Mouse (Mus musculus) liver, embryonic 15.5 days (tissue): ENCODE results near the gene Zfp459. TPM values are rescaled to one million over a fixed set of nuclear protein-coding genes. Genes with fewer than 3 reads are reported as not detected.
"Not testable (repeated sequence)": the region's sequence is repeated elsewhere in the genome, so short reads cannot be mapped to it uniquely, and the experiment has no call there.

ENCODE experiments used
- ATAC-seq: fragments of 200-750 bp; cut with Nextera tagmentation; 2 replicates; pipeline ENCODE4 v1.8.0; 2017; ENCODE audit warnings: moderate number of reproducible peaks, mild to moderate bottlenecking, moderate library complexity; ENCODE audit not compliant: insufficient read depth
- H3K27ac ChIP-seq: fragments of 300-500 bp; sonication (generic); replicated peaks from 2 replicates; pipeline ENCODE4 v1.5.1; 2015; ENCODE audit warnings: mild to moderate bottlenecking, inconsistent platforms
- H3K27me3 ChIP-seq: fragments of 300-500 bp; sonication (generic); 2 replicates; pipeline ENCODE4 v1.6.1; 2015; ENCODE audit warnings: mild to moderate bottlenecking, inconsistent platforms
- H3K36me3 ChIP-seq: fragments of 300-500 bp; sonication (generic); replicated peaks from 2 replicates; pipeline ENCODE4 v1.6.1; 2015; ENCODE audit warnings: moderate library complexity, mild to moderate bottlenecking, inconsistent platforms
- H3K4me1 ChIP-seq: fragments of 300-500 bp; sonication (generic); replicated peaks from 2 replicates; pipeline ENCODE4 v1.6.1; 2015; ENCODE audit warnings: inconsistent platforms
- H3K4me2 ChIP-seq: fragments of 300-500 bp; sonication (generic); 2 replicates; pipeline ENCODE4 v1.6.1; 2015; ENCODE audit warnings: moderate library complexity, mild to moderate bottlenecking, inconsistent platforms
- H3K4me3 ChIP-seq: fragments of 300-500 bp; sonication (generic); replicated peaks from 2 replicates; pipeline ENCODE4 v1.5.1; 2015; ENCODE audit warnings: mild to moderate bottlenecking, inconsistent platforms
- H3K9ac ChIP-seq: fragments of 300-500 bp; sonication (generic); 2 replicates; pipeline ENCODE4 v1.6.1; 2015; ENCODE audit warnings: moderate library complexity, mild to moderate bottlenecking, inconsistent platforms
- H3K9me3 ChIP-seq: fragments of 300-500 bp; sonication (generic); replicated peaks from 2 replicates; pipeline ENCODE4 v1.6.1; 2016; ENCODE audit warnings: inconsistent platforms
- WGBS: fragments of 180-500 bp; shearing (Covaris S2); methylation state at CpG from one replicate; pipeline ENCODE4 v1.1.7; 2015; ENCODE audit warnings: mixed read lengths; ENCODE audit not compliant: insufficient replicate concordance; 5-methylcytosine and 5-hydroxymethylcytosine counted together
- polyA plus RNA-seq: library from polyadenylated mRNA; unstranded; fragments of >200 nt; fragmentation: Nextera tagmentation; extraction: Ambion mirVana; gene quantifications from 2 replicates; pipeline ENCODE4 v1.2.1, GENCODE M21; 2015

The Zfp459 gene
- polyA plus RNA-seq, 1 experiment from 2014 or later: 0.22 TPM

- 65% methylated on average over 6 of the region's 6 CpGs for WGBS
- H3K36me3 ChIP-seq: no peaks in the 10 kb centered on the region
- H3K9ac ChIP-seq: no peak overlapping the region
- H3K27ac ChIP-seq: no peak overlapping the region
- H3K9me3 ChIP-seq: no peaks in the 10 kb centered on the region
- no peaks in the 10 kb centered on the region for H3K27me3 ChIP-seq
- peaks cover under 1% of the 10 kb centered on the region for H3K4me1 ChIP-seq
- H3K4me3 ChIP-seq: no peak overlapping the region
- no peak overlapping the region for H3K4me2 ChIP-seq
- ATAC-seq: no peak
Observed at GRCm38 (mm10) chr13:67415759-67416158, 5.5 kb downstream of the Zfp459 start.

DNA sequence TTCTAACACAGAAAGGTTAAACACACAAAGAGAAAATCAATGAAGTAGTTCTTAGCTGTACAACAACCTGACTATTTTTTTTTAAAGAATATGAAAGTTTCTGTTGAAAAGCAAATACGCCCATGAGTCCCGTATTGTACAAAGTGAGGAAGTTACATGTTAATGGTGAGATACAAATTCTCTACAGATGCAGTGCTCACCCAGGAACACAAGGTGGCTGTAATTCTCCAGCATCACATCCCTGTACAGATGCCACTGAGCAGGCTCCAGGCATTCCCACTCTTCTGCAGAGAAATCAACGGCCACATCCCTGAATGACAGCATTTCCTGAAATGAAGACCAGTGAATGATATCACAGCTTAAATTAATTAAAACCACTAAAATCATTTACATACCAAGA lies 7.6 kb downstream of the Zfp459 start:
- not testable (repeated sequence) for H3K36me3 ChIP-seq, H3K4me2 ChIP-seq, H3K9ac ChIP-seq, H3K4me1 ChIP-seq, H3K27ac ChIP-seq, H3K27me3 ChIP-seq, H3K4me3 ChIP-seq, ATAC-seq, H3K9me3 ChIP-seq
- WGBS: 64% methylated on average over 3 of the region's 3 CpGs

DNA sequence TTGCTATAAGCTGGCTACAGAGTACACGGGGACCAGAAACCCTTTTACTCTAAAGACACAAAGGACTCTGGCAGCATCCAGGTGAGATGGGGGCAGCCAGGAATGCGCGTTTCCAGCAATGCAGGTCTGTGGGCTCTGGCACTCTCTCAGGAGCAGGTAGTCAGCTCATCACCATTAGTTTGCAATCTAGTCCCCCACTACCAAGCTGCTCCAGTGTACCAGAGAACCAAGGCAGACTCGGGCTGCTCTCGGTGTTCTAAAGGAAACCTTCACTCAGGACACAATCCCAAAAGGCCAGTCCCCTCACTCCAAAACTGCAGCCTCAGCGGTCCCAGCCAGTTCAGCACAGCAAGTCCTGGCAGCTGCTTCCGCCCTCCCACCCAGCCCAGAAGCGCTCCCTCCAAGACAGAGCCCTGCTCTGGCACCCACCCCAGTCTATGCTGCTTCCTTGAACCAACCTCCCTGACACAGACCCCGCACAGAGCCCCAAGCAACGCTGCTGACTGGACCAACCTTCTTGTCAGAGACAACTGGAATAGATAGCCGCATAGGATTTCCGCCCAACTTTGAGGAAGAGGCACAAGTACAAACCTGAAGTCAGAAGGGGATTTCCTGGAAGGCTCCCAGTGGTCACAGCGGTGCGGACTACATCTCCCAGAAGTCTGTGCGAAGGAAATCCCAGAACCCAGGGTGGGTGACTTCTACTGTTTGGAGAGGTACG lies 21.9 kb downstream of the Zfp459 start, which contains the start of gene Zfp429:
TSS of gene Zfp429 (minus strand) at position 637 of the 721 bp plus-strand sequence.
- Histone ChIP-seq H3K4me2 (peak within 1 kb of the TSS; percentile 71), H3K9ac (peak within 1 kb of the TSS; percentile 43; the same call in 1 of the 2 replicates), H3K4me3 (peak within 1 kb of the TSS; percentile 65)
- not testable (repeated sequence) for H3K36me3 ChIP-seq, H3K27ac ChIP-seq, H3K9me3 ChIP-seq, H3K4me1 ChIP-seq, H3K27me3 ChIP-seq
- WGBS: 4% methylated on average over 16 of the region's 16 CpGs
- ATAC-seq: peak; percentile 88

- H3K4me3 ChIP-seq, H3K9me3 ChIP-seq, H3K9ac ChIP-seq, H3K36me3 ChIP-seq, H3K4me2 ChIP-seq, H3K27ac ChIP-seq, H3K27me3 ChIP-seq, ATAC-seq, H3K4me1 ChIP-seq: not testable (repeated sequence)
- WGBS: 40% methylated on average over 3 of the region's 3 CpGs
Observed at GRCm38 (mm10) chr13:67376255-67376654, 45.0 kb downstream of the Zfp459 start.

DNA sequence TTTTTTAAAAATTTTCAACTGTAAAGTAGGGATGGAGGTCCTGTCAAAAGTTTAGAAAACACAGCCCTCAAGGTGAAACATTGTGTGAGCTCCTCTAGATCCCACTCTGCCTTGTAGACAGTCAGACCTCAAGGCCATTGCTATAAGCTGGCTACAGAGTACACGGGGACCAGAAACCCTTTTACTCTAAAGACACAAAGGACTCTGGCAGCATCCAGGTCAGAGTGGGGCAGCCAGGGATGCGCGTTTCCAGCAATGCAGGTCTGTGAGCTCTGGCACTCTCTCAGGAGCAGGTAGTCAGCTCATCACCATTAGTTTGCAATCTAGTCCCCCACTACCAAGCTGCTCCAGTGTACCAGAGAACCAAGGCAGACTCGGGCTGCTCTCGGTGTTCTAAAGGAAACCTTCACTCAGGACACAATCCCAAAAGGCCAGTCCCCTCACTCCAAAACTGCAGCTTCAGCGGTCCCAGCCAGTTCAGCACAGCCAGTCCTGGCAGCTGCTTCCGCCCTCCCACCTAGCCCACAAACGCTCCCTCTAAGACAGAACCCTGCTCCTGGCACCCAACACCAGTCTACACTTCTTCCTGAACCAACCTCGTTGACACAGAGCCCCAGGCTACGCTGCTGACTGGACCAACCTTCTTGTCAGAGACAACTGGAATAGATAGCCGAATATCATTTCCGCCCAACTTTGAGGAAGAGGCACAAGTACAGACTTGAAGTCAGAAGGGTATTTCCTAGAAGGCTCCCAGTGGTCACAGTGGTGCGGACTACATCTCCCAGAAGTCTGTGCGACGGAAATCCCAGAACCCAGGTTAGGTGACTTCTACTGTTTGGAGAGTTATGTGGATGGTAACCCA lies 45.9 kb downstream of the Zfp459 start, which contains the start of the genes Gm28041 and Zfp456:
TSS of gene Gm28041 (minus strand) at position 684 of the 862 bp plus-strand sequence.
TSS of gene Zfp456 (minus strand) at position 761 of the 862 bp plus-strand sequence.
- not testable (repeated sequence) for H3K27me3 ChIP-seq, H3K4me1 ChIP-seq, H3K9me3 ChIP-seq, H3K27ac ChIP-seq, H3K36me3 ChIP-seq
- Histone ChIP-seq H3K4me3 (peak within 1 kb of the TSS; percentile 52), H3K4me2 (peak within 1 kb of the TSS; percentile 61), H3K9ac (0 out of 2 replicates have a peak within 1 kb of the TSS, but pooled peaks have one; percentile 6)
- peak; percentile 91 for ATAC-seq
- 9% methylated on average over 14 of the region's 15 CpGs for WGBS

DNA sequence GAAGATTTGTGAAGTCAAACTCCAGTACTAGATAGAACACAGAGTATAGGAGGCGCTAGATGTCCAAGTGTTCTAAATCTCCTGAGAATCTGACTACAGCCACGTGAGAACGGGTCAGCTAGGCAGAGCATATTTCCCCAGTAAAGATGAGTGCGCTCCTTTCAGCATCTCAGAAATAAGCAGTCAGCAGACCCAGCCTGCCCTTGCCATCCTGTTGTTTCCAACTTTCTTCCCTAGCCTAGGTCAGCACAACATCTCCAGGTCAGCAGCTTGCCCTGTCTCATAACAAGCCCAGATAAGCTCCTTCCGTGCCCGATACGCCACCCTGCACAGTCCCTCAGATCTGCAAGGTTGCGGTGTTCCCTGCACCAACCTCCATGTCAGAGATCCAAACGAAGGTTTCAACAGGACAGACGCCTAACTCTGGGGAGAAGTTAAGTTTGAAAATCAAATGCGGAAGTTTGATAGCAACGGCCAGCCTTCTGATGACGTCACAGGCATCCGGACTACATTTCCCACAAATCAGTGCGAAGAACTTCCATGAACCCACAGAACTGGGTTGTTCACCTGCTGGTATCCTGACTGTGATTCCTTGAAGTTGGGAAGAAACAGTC lies 61.0 kb downstream of the Zfp459 start, which contains the start of the genes Gm28044 and Zfp953:
TSS of gene Gm28044 (minus strand) at position 406 of the 614 bp plus-strand sequence.
TSS of gene Zfp953 (minus strand) at position 475 of the 614 bp plus-strand sequence.
- H3K27me3 ChIP-seq: no peaks in the 10 kb centered on the region
- peak within 1 kb of the TSS; percentile 74 for H3K9ac ChIP-seq
- peak within 1 kb of the TSS; percentile 81 for H3K27ac ChIP-seq
- H3K9me3 ChIP-seq: no peaks in the 10 kb centered on the region
- ATAC-seq: peak; percentile 84
- peak within 1 kb of the TSS; percentile 82 for H3K4me3 ChIP-seq
- no peaks in the 10 kb centered on the region for H3K36me3 ChIP-seq
- WGBS: 0% methylated on average over 15 of the region's 15 CpGs
- peaks cover 15% of the 10 kb centered on the region for H3K4me1 ChIP-seq
- peak within 1 kb of the TSS; percentile 76 for H3K4me2 ChIP-seq

Other genes starting within 250 kb of the Zfp459 start
- gene Rsl1, start 248.2 kb downstream of the Zfp459 start, polyA plus RNA-seq: 1.0 and 1.2 TPM in 2 replicates
- gene Zfp455, start 226.9 kb downstream of the Zfp459 start, polyA plus RNA-seq: 0.23 and 0.32 TPM in 2 replicates
- 0.32 and 0.39 TPM in 2 replicates for gene Zfp458, start 143.0 kb downstream of the Zfp459 start, polyA plus RNA-seq
- gene Zfp457, start 114.9 kb downstream of the Zfp459 start, polyA plus RNA-seq: 0.23 and 0.24 TPM in 2 replicates
- 0.67 and 0.90 TPM in 2 replicates for gene Zfp595, start 88.8 kb downstream of the Zfp459 start, polyA plus RNA-seq
- gene Gm28044, start 60.9 kb downstream of the Zfp459 start, polyA plus RNA-seq: 0.22 and 0.24 TPM in 2 replicates
- 0.50 and 0.58 TPM in 2 replicates for gene Zfp953, start 60.8 kb downstream of the Zfp459 start, polyA plus RNA-seq
- gene Gm28041, start 45.7 kb downstream of the Zfp459 start, polyA plus RNA-seq: 0.17 TPM in 1 of 2 replicates, not detected in the other
- gene Zfp456, start 45.6 kb downstream of the Zfp459 start, polyA plus RNA-seq: 0.51 TPM in 2 replicates
- 1.8 and 2.0 TPM in 2 replicates for gene Zfp429, start 21.6 kb downstream of the Zfp459 start, polyA plus RNA-seq
- gene Zfp874a, start 30.2 kb upstream of the Zfp459 start, polyA plus RNA-seq: 6.0 and 7.0 TPM in 2 replicates
- gene Zfp874b, start 62.8 kb upstream of the Zfp459 start, polyA plus RNA-seq: 2.5 and 3.4 TPM in 2 replicates
- gene Zfp58, start 79.1 kb upstream of the Zfp459 start, polyA plus RNA-seq: 2.1 and 2.4 TPM in 2 replicates
- not detected in 2 replicates for gene Gm26965, start 104.7 kb upstream of the Zfp459 start, polyA plus RNA-seq
- 7.5 and 8.0 TPM in 2 replicates for gene Zfp87, start 104.8 kb upstream of the Zfp459 start, polyA plus RNA-seq
- 3.3 and 4.3 TPM in 2 replicates for gene Zfp748, start 132.4 kb upstream of the Zfp459 start, polyA plus RNA-seq
- gene Zfp729b, start 188.3 kb upstream of the Zfp459 start, polyA plus RNA-seq: 1.1 and 1.2 TPM in 2 replicates
- gene Gm49345, start 216.4 kb upstream of the Zfp459 start, polyA plus RNA-seq: 0.40 TPM in 1 of 2 replicates, not detected in the other
- 0.75 and 1.0 TPM in 2 replicates for gene Zfp729a, start 216.4 kb upstream of the Zfp459 start, polyA plus RNA-seq